Mouse (Mus musculus) 3T3-L1 (cell line): ENCODE measurements around the gene Parm1.

Source experiments
- DNase-seq: peaks from one replicate; pipeline ENCODE4 v3.0.0-alpha.2; 2015; ENCODE audit warnings: low read depth, low spot score

Gene Parm1

GRCm38 (mm10) chr5:91653061-91653915 lies 135.9 kb downstream of the Parm1 start:
- DNase-seq = no peak

DNA sequence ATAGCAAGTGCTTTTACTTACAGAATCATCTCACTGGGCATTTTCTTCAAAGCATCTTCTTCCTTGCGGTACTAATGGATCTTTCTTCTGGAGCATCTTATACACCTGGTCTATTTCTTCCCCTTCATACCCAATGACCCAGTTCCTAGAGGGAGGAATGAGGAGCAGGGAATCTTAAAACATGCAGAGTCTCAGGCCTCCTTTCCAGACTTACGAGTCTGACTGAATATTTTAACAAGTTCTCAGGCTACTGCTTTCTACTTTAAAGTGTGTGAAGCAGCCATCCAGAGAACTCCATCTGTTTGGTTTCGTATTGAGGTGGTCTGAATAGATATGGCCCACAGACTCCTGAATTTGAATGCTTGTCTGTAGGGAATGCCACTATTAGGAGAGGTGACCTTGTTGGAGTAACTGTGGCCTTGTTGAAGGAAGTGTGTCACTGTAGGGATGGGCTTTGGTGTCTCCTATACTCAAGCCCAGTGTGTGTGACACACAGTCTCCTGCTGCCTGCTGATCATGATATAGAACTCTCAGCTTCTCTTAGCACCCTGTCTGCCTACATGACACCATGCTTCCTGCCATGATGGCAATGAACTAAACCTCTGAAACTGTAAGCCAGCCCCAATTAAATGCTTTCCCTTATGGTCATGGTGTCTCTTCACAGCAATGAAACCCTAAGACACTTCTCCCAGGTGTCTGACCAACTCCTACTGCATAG lies 137.1 kb downstream of the Parm1 start:
- DNase-seq = no peak

DNA sequence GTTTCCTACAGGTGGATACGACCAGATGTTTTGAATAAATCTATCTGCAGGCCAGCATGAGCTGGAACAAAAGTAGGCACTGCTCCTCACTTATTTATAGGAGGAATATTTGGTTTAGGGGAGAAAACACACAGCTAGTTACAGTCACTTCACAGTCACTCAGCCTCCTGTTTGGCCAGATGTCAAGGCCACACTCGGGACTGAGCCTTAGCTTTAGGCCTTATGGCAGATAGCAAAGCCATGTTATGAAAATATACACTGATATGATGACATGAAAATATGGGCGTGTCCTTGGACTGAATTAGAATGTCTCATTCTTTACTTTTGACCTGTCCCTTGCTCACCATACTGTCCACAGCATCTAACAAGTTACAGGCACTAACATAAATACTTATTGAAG lies 137.8 kb downstream of the Parm1 start:
- DNase-seq = no peak

DNA sequence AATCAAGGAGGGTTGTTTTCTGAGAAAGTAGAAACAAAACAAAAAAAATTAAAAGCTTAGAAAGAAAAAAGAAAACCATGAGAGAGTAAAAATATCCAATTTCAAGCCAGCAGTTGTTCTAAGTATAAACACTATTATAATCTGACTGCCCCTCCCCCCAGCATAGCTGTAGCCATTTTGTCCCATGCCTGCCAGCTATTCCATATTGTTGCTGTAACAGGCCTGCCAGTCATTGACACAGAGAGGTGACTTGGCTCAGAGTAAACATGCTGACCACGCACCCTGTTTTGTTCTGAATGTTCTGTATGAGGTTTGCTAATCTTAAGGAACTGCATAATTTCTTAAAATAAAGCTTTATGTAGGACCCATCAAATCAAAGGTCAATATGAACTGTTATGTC lies 145.3 kb downstream of the Parm1 start:
- peak; percentile 51 for DNase-seq

DNA sequence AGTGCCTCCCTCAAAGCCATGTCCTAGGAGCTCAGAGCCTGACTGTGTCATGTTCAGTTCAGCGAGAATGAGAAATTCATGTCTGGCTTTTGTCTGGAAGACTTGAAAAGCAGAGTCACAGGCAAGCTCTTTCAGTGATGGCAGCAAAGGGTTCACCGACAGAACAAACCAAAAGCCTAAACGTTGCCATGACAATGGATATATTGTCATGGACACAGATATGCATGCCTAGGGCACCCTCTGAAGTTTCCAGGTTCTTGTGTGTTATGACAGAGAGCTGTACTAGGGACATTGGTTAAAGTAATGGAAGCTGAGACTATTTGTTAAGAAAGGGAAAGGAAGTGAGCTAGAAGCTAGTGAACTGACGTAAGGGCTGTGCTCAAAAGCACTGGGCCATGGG lies 149.7 kb downstream of the Parm1 start:
- no peak for DNase-seq

GRCm38 (mm10) chr5:91669235-91669634 lies 151.8 kb downstream of the Parm1 start:
- DNase-seq = no peak
